Mouse (Mus musculus) forebrain, embryonic 13.5 days (tissue): ENCODE results near the gene Pdgfb. TPM values are rescaled to one million over a fixed set of nuclear protein-coding genes. Genes with fewer than 3 reads are reported as not detected.

Source experiments
- ATAC-seq: fragments of 200-750 bp; cut with Nextera tagmentation; 2 replicates; pipeline ENCODE4 v1.8.0; 2017
- H3K27ac ChIP-seq: fragments of 300-500 bp; sonication (generic); 2 replicates; pipeline ENCODE4 v1.5.1; 2015; ENCODE audit warnings: inconsistent platforms, mild to moderate bottlenecking, moderate library complexity
- H3K27me3 ChIP-seq: fragments of 300-500 bp; sonication (generic); 2 replicates; pipeline ENCODE4 v1.6.1; 2015; ENCODE audit warnings: mild to moderate bottlenecking, inconsistent platforms
- H3K36me3 ChIP-seq: fragments of 300-500 bp; sonication (generic); 2 replicates; pipeline ENCODE4 v1.6.1; 2015; ENCODE audit warnings: mild to moderate bottlenecking, inconsistent platforms; ENCODE audit not compliant: poor library complexity, severe bottlenecking
- H3K4me1 ChIP-seq: fragments of 300-500 bp; sonication (generic); 2 replicates; pipeline ENCODE4 v1.6.1; 2015; ENCODE audit warnings: inconsistent platforms
- H3K4me2 ChIP-seq: fragments of 300-500 bp; sonication (generic); 2 replicates; pipeline ENCODE4 v1.6.1; 2015; ENCODE audit warnings: inconsistent platforms, mild to moderate bottlenecking, moderate library complexity
- H3K4me3 ChIP-seq: fragments of 300-500 bp; sonication (generic); 2 replicates; pipeline ENCODE4 v1.5.1; 2015; ENCODE audit warnings: mild to moderate bottlenecking, inconsistent platforms
- H3K9ac ChIP-seq: fragments of 300-500 bp; sonication (generic); 2 replicates; pipeline ENCODE4 v1.6.1; 2015; ENCODE audit warnings: mild to moderate bottlenecking, inconsistent platforms
- H3K9me3 ChIP-seq: fragments of 300-500 bp; sonication (generic); replicated peaks from 2 replicates; pipeline ENCODE4 v1.6.1; 2016; ENCODE audit warnings: inconsistent platforms
- WGBS: fragments of 180-500 bp; shearing (Covaris S2); methylation state at CpG from one replicate; pipeline ENCODE4 v1.1.7; 2015; 5-methylcytosine and 5-hydroxymethylcytosine counted together
- polyA plus RNA-seq: library from polyadenylated mRNA; unstranded; fragments of >200 nt; fragmentation: Nextera tagmentation; extraction: Ambion mirVana; gene quantifications from 2 replicates; pipeline ENCODE4 v1.2.1, GENCODE M21; 2015

Gene Pdgfb
- polyA plus RNA-seq, 1 experiment from 2014 or later = 1.9 TPM

- Histone ChIP-seq H3K9me3 (peaks cover 6% of the 10 kb centered on the region), H3K4me2 (no peak overlapping the region), H3K9ac (no peak overlapping the region), H3K27me3 (0 out of 2 replicates have a peak, but pooled peaks cover 4% of the 10 kb centered on the region), H3K4me3 (no peak overlapping the region), H3K36me3 (no peaks in the 10 kb centered on the region), H3K27ac (no peak overlapping the region), H3K4me1 (0 out of 2 replicates have a peak, but pooled peaks cover 7% of the 10 kb centered on the region)
- no peak for ATAC-seq
- 93% methylated on average over 10 of the region's 10 CpGs for WGBS
Measured at GRCm38 (mm10) chr15:80030399-80030798, 15.6 kb upstream of the Pdgfb start.

DNA sequence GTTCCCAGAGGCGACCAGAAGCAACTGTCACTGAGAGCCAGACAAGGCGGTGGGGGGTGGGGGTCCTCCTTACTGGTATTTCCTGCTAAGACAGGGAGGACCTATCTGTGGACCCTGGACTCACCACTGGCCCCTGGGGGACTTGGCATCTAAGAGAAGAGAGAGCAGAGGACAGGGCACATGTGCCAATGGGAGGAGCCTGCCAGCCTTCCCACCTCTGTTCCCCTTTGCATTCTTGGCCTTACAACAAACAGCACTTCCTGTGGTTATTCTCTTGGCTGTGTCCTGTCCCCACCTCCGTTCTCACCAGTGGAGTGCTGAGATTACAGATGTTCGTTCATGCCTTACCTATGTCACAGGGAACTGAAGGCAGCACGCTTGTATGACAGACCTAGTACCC, 14.1 kb upstream of the Pdgfb start:
- 85% methylated on average over 5 of the region's 5 CpGs for WGBS

DNA sequence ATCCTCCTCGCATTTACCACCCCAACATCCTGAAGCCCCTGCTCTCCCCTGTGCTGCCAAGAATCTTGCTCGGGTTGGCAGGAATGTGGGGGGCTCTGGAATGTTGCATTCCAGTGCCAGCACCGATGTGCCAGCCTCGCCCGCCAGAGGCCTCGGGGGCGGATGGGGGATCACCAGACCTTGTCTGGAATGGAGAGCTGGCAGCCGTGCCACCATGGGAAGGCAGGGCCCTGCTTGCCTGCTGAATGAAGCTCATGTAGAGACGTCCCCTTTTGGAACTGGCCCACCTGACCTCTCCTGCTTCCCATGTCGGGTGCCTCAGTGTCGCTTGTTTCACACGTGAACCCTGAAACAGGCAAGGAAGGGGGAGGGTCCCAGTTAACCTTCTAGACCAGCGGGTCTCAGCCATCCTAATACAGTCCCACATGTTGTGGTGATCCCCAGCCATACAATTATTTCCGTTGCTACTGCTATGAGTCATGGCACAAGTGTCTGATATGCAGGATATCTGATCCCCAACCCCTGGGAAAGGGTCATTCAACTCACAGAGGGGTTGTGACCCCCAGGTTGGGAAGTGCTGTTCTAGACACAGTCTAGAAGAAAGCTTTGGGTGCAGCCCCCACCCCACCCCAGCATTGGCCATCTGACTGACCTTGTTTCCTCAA, 12.0 kb upstream of the Pdgfb start:
- Histone ChIP-seq H3K9me3 (peaks cover 6% of the 10 kb centered on the region), H3K4me2 (no peak overlapping the region), H3K4me3 (no peak overlapping the region), H3K36me3 (no peaks in the 10 kb centered on the region), H3K4me1 (peaks cover 16% of the 10 kb centered on the region), H3K27ac (no peak overlapping the region), H3K9ac (no peak overlapping the region), H3K27me3 (0 out of 2 replicates have a peak, but pooled peaks cover 4% of the 10 kb centered on the region)
- ATAC-seq = no peak
- 80% methylated on average over 14 of the region's 14 CpGs for WGBS

More for the DNA sequence above, 14.1 kb upstream of the Pdgfb start:
- Histone ChIP-seq H3K4me3 (no peak overlapping the region), H3K9ac (no peak overlapping the region), H3K27ac (no peak overlapping the region), H3K36me3 (no peaks in the 10 kb centered on the region), H3K9me3 (peaks cover 6% of the 10 kb centered on the region), H3K4me2 (no peak overlapping the region), H3K27me3 (0 out of 2 replicates have a peak, but pooled peaks cover 4% of the 10 kb centered on the region), H3K4me1 (peaks cover 16% of the 10 kb centered on the region)
- no peak for ATAC-seq

DNA sequence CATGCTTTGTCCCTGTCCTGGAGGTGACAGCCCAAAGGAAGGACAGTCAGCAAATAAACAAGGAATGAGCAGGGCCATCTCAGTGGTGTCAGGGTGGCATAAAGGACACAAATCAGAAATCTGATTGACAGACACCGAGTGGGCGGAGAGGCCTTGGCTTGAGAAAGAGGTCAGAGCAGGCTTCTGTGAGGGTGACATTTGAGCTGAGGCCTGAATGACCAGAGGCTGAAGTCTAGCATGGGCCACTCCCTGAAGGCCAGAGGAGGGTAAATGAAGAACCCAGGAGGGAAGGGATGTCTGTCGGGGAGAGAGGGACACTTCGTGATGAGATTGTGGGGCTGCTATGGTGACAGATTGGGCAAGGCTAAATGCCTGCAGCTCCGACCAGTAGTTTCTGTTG, 11.3 kb upstream of the Pdgfb start:
- 0 out of 2 replicates have a peak, but pooled peaks cover 4% of the 10 kb centered on the region for H3K27me3 ChIP-seq
- no peak overlapping the region for H3K27ac ChIP-seq
- no peaks in the 10 kb centered on the region for H3K36me3 ChIP-seq
- H3K4me2 ChIP-seq = no peak overlapping the region
- H3K4me1 ChIP-seq = peaks cover 16% of the 10 kb centered on the region
- ATAC-seq = no peak
- H3K9me3 ChIP-seq = peaks cover 4% of the 10 kb centered on the region
- no peak overlapping the region for H3K4me3 ChIP-seq
- no peak overlapping the region for H3K9ac ChIP-seq
- WGBS = 77% methylated on average over 5 of the region's 5 CpGs

- no peak overlapping the region for H3K9ac ChIP-seq
- 65% methylated on average over 7 of the region's 7 CpGs for WGBS
Measured at GRCm38 (mm10) chr15:80025615-80026014, 10.8 kb upstream of the Pdgfb start.

GRCm38 (mm10) chr15:80024331-80025313, 9.8 kb upstream of the Pdgfb start:
- no peak overlapping the region for H3K9ac ChIP-seq
- 38% methylated on average over 11 of the region's 11 CpGs for WGBS
- H3K4me2 ChIP-seq = no peak overlapping the region
- no peak overlapping the region for H3K27ac ChIP-seq
- no peak overlapping the region for H3K4me3 ChIP-seq
- peaks cover 16% of the 10 kb centered on the region for H3K4me1 ChIP-seq
- no peaks in the 10 kb centered on the region for H3K9me3 ChIP-seq
- H3K36me3 ChIP-seq = no peaks in the 10 kb centered on the region
- H3K27me3 ChIP-seq = 0 out of 2 replicates have a peak, but pooled peaks cover 4% of the 10 kb centered on the region
- ATAC-seq = no peak

More at GRCm38 (mm10) chr15:80025615-80026014, 10.8 kb upstream of the Pdgfb start:
- H3K27me3 ChIP-seq = 0 out of 2 replicates have a peak, but pooled peaks cover 4% of the 10 kb centered on the region
- no peaks in the 10 kb centered on the region for H3K36me3 ChIP-seq
- no peaks in the 10 kb centered on the region for H3K9me3 ChIP-seq
- H3K4me3 ChIP-seq = no peak overlapping the region
- H3K4me1 ChIP-seq = peaks cover 16% of the 10 kb centered on the region
- no peak overlapping the region for H3K4me2 ChIP-seq
- H3K27ac ChIP-seq = no peak overlapping the region
- no peak for ATAC-seq

DNA sequence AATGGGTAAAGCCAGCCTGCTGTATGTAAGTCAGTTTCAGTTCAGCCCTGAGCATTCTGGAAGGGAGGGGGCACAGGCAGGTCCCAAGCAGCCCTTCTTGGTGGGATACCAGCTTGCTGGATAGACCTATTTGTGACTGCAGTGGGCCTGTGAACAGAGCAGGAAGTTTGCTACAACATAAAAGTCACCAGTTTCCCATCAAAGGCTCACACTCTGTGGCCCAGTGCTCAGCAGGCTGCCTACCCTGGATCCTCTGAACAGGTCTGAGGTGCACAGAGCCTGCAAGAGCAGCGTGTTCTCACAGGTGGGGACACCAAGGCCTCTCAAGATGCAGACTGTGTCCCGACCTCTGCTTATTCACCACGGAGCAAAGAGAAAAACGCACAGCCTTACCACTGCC, 5.7 kb upstream of the Pdgfb start:
- H3K9me3 ChIP-seq = no peaks in the 10 kb centered on the region
- 64% methylated on average over 4 of the region's 4 CpGs for WGBS
- H3K4me2 ChIP-seq = no peak overlapping the region
- no peak for ATAC-seq
- H3K9ac ChIP-seq = no peak overlapping the region
- peaks cover 9% of the 10 kb centered on the region for H3K4me1 ChIP-seq
- H3K27me3 ChIP-seq = peaks cover 16% of the 10 kb centered on the region
- H3K4me3 ChIP-seq = no peak overlapping the region
- H3K36me3 ChIP-seq = no peaks in the 10 kb centered on the region
- H3K27ac ChIP-seq = no peak overlapping the region

DNA sequence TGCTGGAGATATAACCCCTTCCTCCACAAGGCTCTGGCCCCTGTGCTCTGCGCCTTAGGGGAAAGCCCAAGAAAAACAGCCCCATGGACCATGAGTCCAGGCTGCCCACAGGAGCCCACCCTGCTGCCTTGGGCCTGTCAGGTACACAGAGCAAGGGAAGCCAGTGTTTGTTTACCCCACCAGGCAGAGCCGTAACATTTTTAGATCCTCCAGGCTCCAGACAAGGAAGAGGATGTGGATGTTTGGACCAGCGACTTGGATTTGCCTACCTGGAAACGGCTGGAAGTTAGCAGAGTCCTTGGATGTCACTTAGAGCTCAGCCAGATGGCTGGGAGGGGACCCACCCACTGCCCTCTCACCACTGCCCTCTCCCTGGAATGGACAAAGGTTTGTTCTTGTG, 4.8 kb upstream of the Pdgfb start:
- no peaks in the 10 kb centered on the region for H3K36me3 ChIP-seq
- peaks cover 6% of the 10 kb centered on the region for H3K4me1 ChIP-seq
- no peak for ATAC-seq
- 70% methylated on average over 4 of the region's 4 CpGs for WGBS
- H3K9me3 ChIP-seq = no peaks in the 10 kb centered on the region
- no peak overlapping the region for H3K27ac ChIP-seq
- H3K27me3 ChIP-seq = peaks cover 25% of the 10 kb centered on the region
- H3K4me3 ChIP-seq = no peak overlapping the region
- H3K4me2 ChIP-seq = no peak overlapping the region
- H3K9ac ChIP-seq = no peak overlapping the region

GRCm38 (mm10) chr15:80019220-80019619, 4.4 kb upstream of the Pdgfb start:
- no peak overlapping the region for H3K4me3 ChIP-seq
- H3K9me3 ChIP-seq = no peaks in the 10 kb centered on the region
- peaks cover 9% of the 10 kb centered on the region for H3K4me1 ChIP-seq
- no peak overlapping the region for H3K9ac ChIP-seq
- H3K36me3 ChIP-seq = no peaks in the 10 kb centered on the region
- whole genome bisulfite sequencing = 84% methylated on average over 7 of the region's 7 CpGs
- H3K27ac ChIP-seq = no peak overlapping the region
- H3K27me3 ChIP-seq = peaks cover 29% of the 10 kb centered on the region
- no peak overlapping the region for H3K4me2 ChIP-seq
- ATAC-seq = no peak

- Histone ChIP-seq H3K9me3 (no peaks in the 10 kb centered on the region), H3K36me3 (no peaks in the 10 kb centered on the region), H3K27ac (no peak overlapping the region), H3K27me3 (peaks cover 54% of the 10 kb centered on the region), H3K4me1 (peaks cover 34% of the 10 kb centered on the region), H3K9ac (no peak overlapping the region), H3K4me3 (no peak overlapping the region), H3K4me2 (no peak overlapping the region)
- ATAC-seq = no peak
- 88% methylated on average over 9 of the region's 9 CpGs for WGBS
Measured at GRCm38 (mm10) chr15:80016563-80017301, 2.0 kb upstream of the Pdgfb start.

GRCm38 (mm10) chr15:80015211-80015952, 605 bp upstream of the Pdgfb start:
- no peak for ATAC-seq
- Histone ChIP-seq H3K27ac (no peak overlapping the region), H3K9me3 (no peaks in the 10 kb centered on the region), H3K4me2 (peak overlapping the region; percentile 97), H3K27me3 (peaks cover 68% of the 10 kb centered on the region), H3K4me3 (peak overlapping the region; percentile 52; the same call in 1 of the 2 replicates), H3K36me3 (no peaks in the 10 kb centered on the region), H3K4me1 (peaks cover 36% of the 10 kb centered on the region), H3K9ac (no peak overlapping the region)
- WGBS = 57% methylated on average over 7 of the region's 7 CpGs
